Mouse (Mus musculus) MEL (cell line): ENCODE results near the gene Tcte1. TPM values are rescaled to one million over a fixed set of nuclear protein-coding genes. Genes with fewer than 3 reads are reported as not detected.

Source experiments
- DNase-seq: peaks from one replicate; pipeline ENCODE4 v3.0.0; 2011; ENCODE audit warnings: low read depth, low spot score
- H3K27ac ChIP-seq: 2 replicates; pipeline ENCODE4 v1.5.1; 2012; ENCODE audit warnings: low read depth, mild to moderate bottlenecking, control low read depth, low read length, moderate library complexity; ENCODE audit not compliant: control insufficient read depth
- H3K27me3 ChIP-seq, 2 experiments: fragments of 150-350 bp in 1 of 2; sonication (generic) in 1 of 2; 2 replicates each; pipeline ENCODE4 v1.6.1; 2012; ENCODE audit warnings: low read length in 2 of 2, mild to moderate bottlenecking in 2 of 2, improper control_type of control experiment in 1 of 2, moderate library complexity in 1 of 2; ENCODE audit not compliant: insufficient read depth in 2 of 2, control insufficient read depth in 1 of 2
- H3K36me3 ChIP-seq, 2 experiments: 2 replicates each; pipeline ENCODE4 v1.6.1; 2012 to 2014; ENCODE audit warnings: low read length in 2 of 2, improper control_type of control experiment in 1 of 2, inconsistent platforms in 1 of 2, mild to moderate bottlenecking in 1 of 2; ENCODE audit not compliant: insufficient read depth in 2 of 2, control insufficient read depth in 1 of 2
- H3K4me1 ChIP-seq, 2 experiments: fragments of 150-350 bp in 1 of 2; sonication (generic) in 1 of 2; 2 replicates each; pipeline ENCODE4 v1.6.1; 2012; ENCODE audit warnings: low read length in 2 of 2, improper control_type of control experiment in 1 of 2, mild to moderate bottlenecking in 1 of 2; ENCODE audit not compliant: insufficient read depth in 2 of 2, control insufficient read depth in 1 of 2
- H3K4me3 ChIP-seq, 2 experiments: fragments of 150-350 bp in 1 of 2; sonication (generic) in 1 of 2; 2 replicates each; pipeline ENCODE4 v1.5.1; 2012; ENCODE audit warnings: low read depth in 2 of 2, low read length in 2 of 2, mild to moderate bottlenecking in 2 of 2, moderate library complexity in 2 of 2, control low read depth in 1 of 2, improper control_type of control experiment in 1 of 2; ENCODE audit not compliant: control insufficient read depth in 1 of 2, insufficient read depth in 1 of 2
- H3K79me2 ChIP-seq: 2 replicates; pipeline ENCODE4 v1.6.1; 2012; ENCODE audit warnings: mild to moderate bottlenecking, low read length, moderate library complexity; ENCODE audit not compliant: control insufficient read depth, poor library complexity, insufficient read depth
- H3K9ac ChIP-seq: 2 replicates; pipeline ENCODE4 v1.6.1; 2012; ENCODE audit warnings: low read depth, mild to moderate bottlenecking, control low read depth, low read length, moderate library complexity; ENCODE audit not compliant: control insufficient read depth, poor library complexity, severe bottlenecking
- H3K9me3 ChIP-seq: fragments of 150-350 bp; sonication (generic); replicated peaks from 2 replicates; pipeline ENCODE4 v1.6.1; 2012; ENCODE audit warnings: mild to moderate bottlenecking, low read length, improper control_type of control experiment, moderate library complexity; ENCODE audit not compliant: insufficient read depth
- BHLHE40 ChIP-seq: IDR thresholded peaks from 2 replicates; pipeline ENCODE4 v1.6.1; 2012; ENCODE audit warnings: low read depth, mild to moderate bottlenecking, inconsistent platforms, low read length, improper control_type of control experiment, borderline replicate concordance
- CHD2 ChIP-seq: IDR thresholded peaks from 2 replicates; pipeline ENCODE4 v1.6.1; 2011; ENCODE audit warnings: low read length, improper control_type of control experiment
- E2F4 ChIP-seq: IDR thresholded peaks from 2 replicates; pipeline ENCODE4 v1.6.1; 2011; ENCODE audit warnings: low read depth, low read length, improper control_type of control experiment, borderline replicate concordance
- ELF1 ChIP-seq: IDR thresholded peaks from 2 replicates; pipeline ENCODE4 v1.6.1; 2014; ENCODE audit warnings: low read depth, mild to moderate bottlenecking, inconsistent platforms, low read length, improper control_type of control experiment, moderate library complexity
- EP300 ChIP-seq, 2 experiments: IDR thresholded peaks; 2 replicates each; pipeline ENCODE4 v1.6.1; 2011; ENCODE audit warnings: improper control_type of control experiment in 2 of 2, low read length in 2 of 2, low read depth in 1 of 2, mild to moderate bottlenecking in 1 of 2
- ETS1 ChIP-seq: IDR thresholded peaks from 2 replicates; pipeline ENCODE4 v1.6.1; 2012; ENCODE audit warnings: low read depth, mild to moderate bottlenecking, inconsistent platforms, low read length, improper control_type of control experiment, moderate library complexity
- GABPA ChIP-seq: IDR thresholded peaks from 2 replicates; pipeline ENCODE4 v1.6.1; 2012; ENCODE audit warnings: low read depth, mild to moderate bottlenecking, inconsistent platforms, low read length, improper control_type of control experiment, moderate library complexity
- GATA1 ChIP-seq: IDR thresholded peaks from 2 replicates; pipeline ENCODE4 v1.6.1; 2011; ENCODE audit warnings: low read depth, low read length, improper control_type of control experiment
- HCFC1 ChIP-seq: IDR thresholded peaks from 2 replicates; pipeline ENCODE4 v1.6.1; 2012; ENCODE audit warnings: low read depth, mild to moderate bottlenecking, inconsistent platforms, low read length, improper control_type of control experiment, moderate library complexity
- JUND ChIP-seq: IDR thresholded peaks from 2 replicates; pipeline ENCODE4 v1.6.1; 2011; ENCODE audit warnings: low read depth, mild to moderate bottlenecking, improper control_type of control experiment, low read length
- MAX ChIP-seq: IDR thresholded peaks from 2 replicates; pipeline ENCODE4 v1.6.1; 2011; ENCODE audit warnings: low read length, improper control_type of control experiment
- MAZ ChIP-seq: IDR thresholded peaks from 2 replicates; pipeline ENCODE4 v1.6.1; 2012; ENCODE audit warnings: low read depth, mild to moderate bottlenecking, inconsistent platforms, low read length, improper control_type of control experiment
- MEF2A ChIP-seq: IDR thresholded peaks from 2 replicates; pipeline ENCODE4 v1.6.1; 2014; ENCODE audit warnings: low read depth, mild to moderate bottlenecking, inconsistent platforms, low read length, improper control_type of control experiment; ENCODE audit not compliant: poor library complexity, insufficient replicate concordance, severe bottlenecking; ENCODE audit errors: extremely low read depth
- MXI1 ChIP-seq: IDR thresholded peaks from 2 replicates; pipeline ENCODE4 v1.6.1; 2011; ENCODE audit warnings: mild to moderate bottlenecking, low read depth, low read length, improper control_type of control experiment
- MYB ChIP-seq: IDR thresholded peaks from 2 replicates; pipeline ENCODE4 v1.6.1; 2011; ENCODE audit warnings: mild to moderate bottlenecking, low read depth, low read length, improper control_type of control experiment
- MYC ChIP-seq: IDR thresholded peaks from 2 replicates; pipeline ENCODE4 v1.6.1; 2011; ENCODE audit warnings: low read depth, mild to moderate bottlenecking, low read length, improper control_type of control experiment, moderate library complexity
- NELFE ChIP-seq: IDR thresholded peaks from 2 replicates; pipeline ENCODE4 v1.6.1; 2011; ENCODE audit warnings: low read depth, low read length, improper control_type of control experiment
- POLR2A ChIP-seq, 2 experiments: IDR thresholded peaks; 2 replicates each; pipeline ENCODE4 v1.6.1; 2011 to 2012; ENCODE audit warnings: low read length in 2 of 2, mild to moderate bottlenecking in 2 of 2, control low read depth in 1 of 2, improper control_type of control experiment in 1 of 2, low read depth in 1 of 2, moderate library complexity in 1 of 2; ENCODE audit not compliant: control insufficient read depth in 1 of 2, insufficient read depth in 1 of 2, poor library complexity in 1 of 2
- POLR2AphosphoS5 ChIP-seq: IDR thresholded peaks from 2 replicates; pipeline ENCODE4 v1.6.1; 2012; ENCODE audit warnings: low read depth, borderline replicate concordance, mild to moderate bottlenecking, inconsistent platforms, low read length, moderate library complexity, mixed read lengths
- RAD21 ChIP-seq: IDR thresholded peaks from 2 replicates; pipeline ENCODE4 v1.6.1; 2011; ENCODE audit warnings: mild to moderate bottlenecking, low read depth, low read length, improper control_type of control experiment
- TAL1 ChIP-seq: IDR thresholded peaks from 2 replicates; pipeline ENCODE4 v1.6.1; 2012; ENCODE audit warnings: mild to moderate bottlenecking, inconsistent platforms, low read length, moderate library complexity, mixed read lengths
- TBP ChIP-seq: IDR thresholded peaks from 2 replicates; pipeline ENCODE4 v1.8.0; 2011; ENCODE audit warnings: low read depth, low read length, improper control_type of control experiment
- TCF12 ChIP-seq: IDR thresholded peaks from 2 replicates; pipeline ENCODE4 v1.6.1; 2014; ENCODE audit warnings: low read depth, mild to moderate bottlenecking, inconsistent platforms, low read length, improper control_type of control experiment, moderate library complexity
- UBTF ChIP-seq: IDR thresholded peaks from 2 replicates; pipeline ENCODE4 v1.6.1; 2012; ENCODE audit warnings: low read depth, mild to moderate bottlenecking, inconsistent platforms, low read length, improper control_type of control experiment, moderate library complexity, borderline replicate concordance; ENCODE audit not compliant: insufficient read depth
- USF1 ChIP-seq: IDR thresholded peaks from 2 replicates; pipeline ENCODE4 v1.6.1; 2014; ENCODE audit warnings: low read depth, mild to moderate bottlenecking, inconsistent platforms, low read length, improper control_type of control experiment, moderate library complexity
- USF2 ChIP-seq, 2 experiments: IDR thresholded peaks; 2 replicates each; pipeline ENCODE4 v1.6.1; 2011 to 2012; ENCODE audit warnings: improper control_type of control experiment in 2 of 2, low read length in 2 of 2, borderline replicate concordance in 1 of 2, inconsistent platforms in 1 of 2, low read depth in 1 of 2, mild to moderate bottlenecking in 1 of 2; ENCODE audit not compliant: insufficient read depth in 1 of 2
- ZKSCAN1 ChIP-seq: IDR thresholded peaks from 2 replicates; pipeline ENCODE4 v1.6.1; 2012; ENCODE audit warnings: low read depth, mild to moderate bottlenecking, inconsistent platforms, low read length, improper control_type of control experiment, moderate library complexity
- ZMIZ1 ChIP-seq: IDR thresholded peaks from 2 replicates; pipeline ENCODE4 v1.6.1; 2012; ENCODE audit warnings: low read depth, mild to moderate bottlenecking, inconsistent platforms, low read length, improper control_type of control experiment, moderate library complexity
- ZNF384 ChIP-seq: IDR thresholded peaks from 2 replicates; pipeline ENCODE4 v1.6.1; 2012; ENCODE audit warnings: low read depth, mild to moderate bottlenecking, inconsistent platforms, low read length, improper control_type of control experiment
- polyA plus RNA-seq, 2 experiments: library from polyadenylated mRNA; stranded (reverse) in 1 of 2; unstranded in 1 of 2; fragments of >175 nt in 1 of 2; fragments of >200 nt in 1 of 2; gene quantifications; 2 replicates each; pipeline versions ENCODE4 v1.2.1 to v1.2.4; 2012; ENCODE audit warnings: low replicate concordance in 2 of 2, low read depth in 1 of 2; ENCODE audit not compliant: insufficient read length in 2 of 2, insufficient read depth in 1 of 2, missing spikeins in 1 of 2
- total RNA-seq: library from RNA; depleted of rRNA; stranded (reverse); fragments of 300-350 nt; gene quantifications from 2 replicates; pipeline ENCODE4 v1.2.3, GENCODE M21; 2012

Tcte1 gene
- total and polyA plus RNA-seq, 3 experiments, result not detected

DNA sequence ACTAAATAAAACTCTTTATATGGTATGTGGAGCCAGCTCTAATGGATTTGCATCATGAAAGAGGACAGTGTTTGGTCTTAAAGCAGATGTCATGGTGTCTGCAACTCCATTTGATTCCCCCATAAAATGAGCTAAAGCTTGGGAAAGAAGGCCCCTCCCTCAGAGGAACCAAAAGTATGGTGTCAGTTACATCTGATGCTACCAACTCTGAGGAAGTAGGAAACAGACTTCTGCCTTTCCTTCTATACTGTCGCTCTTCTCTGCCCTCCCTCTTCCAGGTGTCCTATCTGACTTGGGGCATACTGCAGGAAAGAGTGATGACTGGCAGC lies 42.8 kb downstream of the Tcte1 start:
- peaks cover 28% of the 10 kb centered on the region for H3K79me2 ChIP-seq
- H3K27ac ChIP-seq, result no peak overlapping the region
- peaks cover 14 to 19% of the 10 kb centered on the region in 2 experiments for H3K36me3 ChIP-seq
- H3K4me3 ChIP-seq, result no peak overlapping the region
- H3K9ac ChIP-seq, result no peak overlapping the region
- H3K27me3 ChIP-seq, result no peaks in the 10 kb centered on the region
- peaks cover 0 to 22% of the 10 kb centered on the region in 2 experiments; a peak in 2 of 4 replicates for H3K4me1 ChIP-seq
- peak; percentile 62 for DNase-seq
- H3K9me3 ChIP-seq, result no peaks in the 10 kb centered on the region
- no peak for TF ChIP-seq ETS1
- TF ChIP-seq MYB, result no peak
- TF ChIP-seq TAL1, result 0 out of 2 replicates have a peak, but pooled peaks have one; percentile 9
- TF ChIP-seq CHD2, result no peak
- TF ChIP-seq, all 39 proteins: peak for 1

DNA sequence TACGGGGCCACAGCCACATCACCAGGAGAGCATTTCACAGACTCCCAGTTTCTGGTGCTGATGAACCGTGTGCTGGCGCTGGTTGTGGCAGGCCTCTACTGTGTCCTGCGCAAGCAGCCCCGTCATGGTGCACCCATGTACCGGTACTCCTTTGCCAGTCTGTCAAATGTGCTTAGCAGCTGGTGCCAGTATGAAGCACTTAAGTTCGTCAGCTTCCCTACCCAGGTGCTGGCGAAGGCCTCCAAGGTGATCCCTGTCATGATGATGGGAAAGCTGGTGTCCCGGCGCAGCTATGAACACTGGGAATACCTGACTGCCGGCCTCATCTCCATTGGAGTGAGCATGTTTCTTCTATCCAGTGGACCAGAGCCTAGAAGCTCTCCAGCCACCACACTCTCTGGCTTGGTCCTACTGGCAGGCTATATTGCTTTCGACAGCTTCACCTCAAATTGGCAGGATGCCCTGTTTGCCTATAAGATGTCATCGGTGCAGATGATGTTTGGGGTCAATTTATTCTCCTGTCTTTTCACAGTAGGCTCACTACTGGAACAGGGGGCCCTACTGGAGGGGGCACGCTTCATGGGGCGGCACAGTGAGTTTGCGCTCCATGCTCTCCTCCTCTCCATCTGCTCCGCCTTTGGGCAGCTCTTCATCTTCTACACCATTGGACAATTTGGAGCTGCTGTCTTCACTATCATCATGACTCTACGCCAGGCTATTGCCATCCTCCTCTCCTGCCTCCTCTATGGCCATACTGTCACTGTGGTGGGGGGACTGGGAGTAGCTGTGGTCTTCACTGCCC lies 43.3 kb downstream of the Tcte1 start:
- DNase-seq, result peak; percentile 75
- Histone ChIP-seq H3K9me3 (no peaks in the 10 kb centered on the region), H3K9ac (no peak overlapping the region), H3K27ac (no peak overlapping the region), H3K4me3 (no peak overlapping the region), H3K36me3 (peaks cover 19 to 25% of the 10 kb centered on the region in 2 experiments), H3K79me2 (peaks cover 34% of the 10 kb centered on the region), H3K27me3 (no peaks in the 10 kb centered on the region), H3K4me1 (peaks cover 0 to 28% of the 10 kb centered on the region in 2 experiments; a peak in 2 of 4 replicates)
- TF ChIP-seq GABPA (no peak), MYB (0 out of 2 replicates have a peak, but pooled peaks have one; percentile 16), BHLHE40 (no peak), ELF1 (no peak), ZMIZ1 (peak; percentile 71), ZNF384 (no peak), NELFE (no peak), MXI1 (no peak), E2F4 (no peak), MAZ (0 out of 2 replicates have a peak, but pooled peaks have one; percentile 30), HCFC1 (no peak), CHD2 (no peak; the same call in 1 of the 2 replicates), USF1 (no peak), MEF2A (no peak), MAX (no peak), EP300 (IDR thresholded peaks at IDR 0.05; ENCODE audit: low read depth in 1 of 2, low read length in 2 of 2) (no peak), RAD21 (no peak), POLR2A (IDR thresholded peaks at IDR 0.05; ENCODE audit: control insufficient read depth in 1 of 2, insufficient read depth in 1 of 2, low read depth in 1 of 2, low read length in 2 of 2, poor library complexity in 1 of 2) (0 out of 4 replicates have a peak, but pooled peaks of 1 of the 2 experiments have one; percentile 12), ZKSCAN1 (no peak), UBTF (no peak), JUND (no peak), MYC (no peak), POLR2AphosphoS5 (peak; percentile 77), TBP (no peak), USF2 (IDR thresholded peaks at IDR 0.05; ENCODE audit: borderline replicate concordance in 1 of 2, insufficient read depth in 1 of 2, low read depth in 1 of 2, low read length in 2 of 2) (no peak), GATA1 (no peak), TCF12 (no peak), TAL1 (no peak)
